Mouse (Mus musculus) kidney, adult 9 months (tissue): Measurements from ENCODE around the gene Taar9.
"Not testable (repeated sequence)": the region's sequence is repeated elsewhere in the genome, so short reads cannot be mapped to it uniquely, and the experiment has no call there.

ENCODE experiments used
- DNase-seq: peaks from one replicate; pipeline ENCODE4 v3.0.0; 2022

Gene Taar9

DNA sequence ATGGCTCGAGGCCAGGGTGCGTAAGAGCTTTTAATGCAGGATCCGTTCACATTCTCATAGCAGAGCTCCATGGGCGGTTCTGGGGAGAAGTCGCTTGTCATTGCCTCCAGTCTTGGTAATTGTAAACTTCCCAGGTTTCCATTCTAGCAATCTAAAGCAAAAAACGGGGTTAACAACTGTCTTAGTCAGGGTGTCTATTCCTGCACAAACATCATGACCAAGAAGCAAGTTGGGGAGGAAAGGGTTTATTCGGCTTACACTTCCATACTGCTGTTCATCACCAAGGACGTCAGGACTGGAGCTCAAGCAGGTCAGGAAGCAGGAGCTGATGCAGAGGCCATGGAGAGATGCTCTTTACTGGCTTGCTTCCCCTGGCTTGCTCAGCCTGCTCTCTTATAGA is at the start of gene Taar9:
Taar9 (minus strand) TSS at position 101 of the 400 bp plus-strand sequence.
- not testable (repeated sequence) for DNase-seq

DNA sequence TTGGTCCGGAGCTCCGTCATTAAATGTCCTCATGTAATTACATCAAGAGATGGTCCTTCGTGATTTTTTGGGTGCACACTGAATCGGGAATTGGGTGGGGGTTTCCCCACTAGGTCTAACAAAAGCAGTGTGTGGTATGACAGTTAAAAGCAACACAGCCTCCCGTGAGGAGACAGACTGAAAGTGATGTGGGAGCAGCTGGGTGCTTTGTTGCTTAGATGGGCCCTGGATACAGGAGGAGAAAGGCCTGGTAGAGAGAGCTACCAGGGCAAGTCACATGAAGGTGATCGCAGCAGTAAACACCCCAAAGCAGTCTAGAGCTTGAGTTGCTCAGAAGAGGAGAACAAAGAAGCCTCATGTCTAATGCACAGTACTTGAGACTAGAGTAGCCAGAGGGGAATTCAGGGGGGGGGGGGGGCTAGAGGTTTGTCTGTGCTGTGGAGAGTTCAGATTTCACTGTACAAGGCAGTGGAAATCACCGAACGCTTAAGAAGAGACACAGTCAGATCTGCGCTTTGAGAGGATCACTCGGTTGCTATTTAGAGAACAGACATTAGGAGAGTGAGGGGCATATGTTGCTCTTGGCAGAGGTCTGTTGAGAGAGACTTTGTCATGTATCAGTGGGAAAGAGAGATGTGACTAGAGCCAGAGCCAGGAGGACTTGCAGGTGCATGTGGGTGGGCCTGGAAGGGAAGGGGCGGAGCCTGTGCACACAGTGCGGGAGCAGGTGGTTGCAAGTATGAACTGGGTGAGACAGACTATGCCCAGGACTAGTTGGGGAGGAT is 49.3 kb upstream of the Taar9 start:
- DNase-seq, result no peak

DNA sequence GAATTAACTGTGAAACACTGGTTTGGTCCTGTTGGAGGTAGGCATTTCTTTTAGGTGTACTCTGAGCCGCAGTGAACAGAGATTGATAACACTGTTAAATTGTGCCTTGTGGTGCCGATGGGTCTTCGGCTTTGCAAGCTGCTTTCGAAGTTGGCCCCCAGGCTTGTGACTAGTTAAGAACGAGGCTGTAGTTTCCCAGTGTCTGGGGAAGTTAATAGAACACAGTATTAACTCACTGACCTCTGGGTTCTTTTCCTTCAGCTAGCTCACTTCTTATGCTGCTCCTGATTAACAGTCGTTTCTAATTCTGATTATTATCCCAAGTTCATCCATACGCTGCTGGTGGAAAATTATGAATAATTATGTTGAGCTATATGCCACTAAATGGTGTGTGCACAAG is 40.8 kb upstream of the Taar9 start:
- DNase-seq, result peak; percentile 89

DNA sequence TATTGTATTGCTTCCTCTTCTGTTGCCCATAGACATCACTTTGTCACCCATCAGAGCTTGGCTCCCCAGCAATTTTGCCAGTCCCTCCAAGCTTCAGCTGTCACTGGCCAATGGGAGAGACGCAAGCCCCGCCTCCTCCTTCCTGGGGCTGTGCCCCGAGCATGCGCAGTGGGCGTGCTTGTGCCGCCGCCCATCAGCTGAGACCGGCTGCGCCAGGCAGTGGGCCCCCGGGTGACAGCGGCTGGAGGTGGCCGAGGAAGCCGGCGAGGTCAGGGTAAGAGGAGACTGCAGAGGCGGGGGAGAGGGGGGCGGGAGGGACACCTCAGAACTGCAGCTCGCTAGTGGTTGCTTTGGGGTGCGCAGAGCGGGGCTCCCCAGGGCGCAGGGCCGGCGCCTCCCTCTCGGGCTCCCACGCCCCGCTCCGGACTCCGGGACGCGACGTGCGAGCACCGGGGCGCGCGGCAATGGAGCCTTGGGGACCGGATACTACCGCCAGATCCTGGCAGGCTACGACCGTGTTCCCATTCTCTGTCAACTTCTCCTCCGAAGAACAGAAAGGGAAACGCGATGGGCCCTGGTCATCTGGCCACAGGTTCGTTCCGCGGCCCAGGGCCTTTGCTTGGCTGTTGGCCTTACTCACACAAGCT is 39.9 kb upstream of the Taar9 start, which contains the start of gene Stx7:
Stx7 (plus strand) TSS at position 168 of the 647 bp plus-strand sequence.
- DNase-seq, result peak; percentile 95

DNA sequence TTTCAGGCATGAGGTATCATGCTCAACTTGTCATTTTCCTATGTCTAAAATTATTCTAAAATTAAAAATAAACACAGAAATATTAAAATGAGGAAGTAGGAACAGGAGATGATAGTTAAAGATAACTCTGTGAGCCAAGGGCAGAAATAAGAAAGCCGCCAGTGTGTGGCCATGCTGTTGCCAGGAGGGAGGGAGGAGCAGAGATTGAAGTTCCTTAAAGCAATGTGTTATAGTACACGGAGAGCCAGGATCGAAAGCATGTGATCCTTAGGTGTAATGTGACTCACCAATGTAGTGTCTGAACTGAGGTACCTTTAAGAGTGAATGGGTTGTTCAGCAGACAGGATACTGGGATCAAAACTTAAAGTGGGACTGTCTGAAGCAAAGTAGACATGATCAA is 33.4 kb upstream of the Taar9 start:
- no peak for DNase-seq

DNA sequence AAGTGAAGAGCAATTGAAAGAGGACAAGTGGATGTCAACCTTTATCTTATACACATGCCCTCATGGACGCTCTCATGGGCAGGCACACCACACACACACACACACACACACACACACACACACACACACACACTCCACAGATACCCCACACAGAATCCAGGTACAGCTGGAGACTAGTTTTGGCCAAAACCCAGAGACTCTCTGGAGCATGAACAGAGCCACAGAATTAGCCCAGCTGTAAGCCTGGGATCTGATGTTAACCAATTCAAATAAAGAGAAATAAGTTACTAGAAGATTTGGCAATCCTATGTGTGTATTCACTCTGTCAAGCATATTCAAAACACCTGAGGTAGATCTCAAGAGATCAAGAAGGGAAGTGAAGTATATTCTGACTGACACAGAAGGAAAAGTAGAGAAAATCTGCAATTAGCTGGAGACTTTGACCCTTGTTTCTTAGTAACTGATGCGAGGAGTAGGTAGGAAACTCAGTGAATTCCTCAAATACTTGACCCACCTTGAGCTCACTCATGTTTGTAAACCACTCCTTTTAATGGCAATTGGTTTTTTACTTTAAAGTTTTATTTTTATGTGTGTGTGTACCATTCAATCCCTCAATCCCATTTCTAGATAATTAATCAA is 29.4 kb upstream of the Taar9 start:
- peak; percentile 74 for DNase-seq

DNA sequence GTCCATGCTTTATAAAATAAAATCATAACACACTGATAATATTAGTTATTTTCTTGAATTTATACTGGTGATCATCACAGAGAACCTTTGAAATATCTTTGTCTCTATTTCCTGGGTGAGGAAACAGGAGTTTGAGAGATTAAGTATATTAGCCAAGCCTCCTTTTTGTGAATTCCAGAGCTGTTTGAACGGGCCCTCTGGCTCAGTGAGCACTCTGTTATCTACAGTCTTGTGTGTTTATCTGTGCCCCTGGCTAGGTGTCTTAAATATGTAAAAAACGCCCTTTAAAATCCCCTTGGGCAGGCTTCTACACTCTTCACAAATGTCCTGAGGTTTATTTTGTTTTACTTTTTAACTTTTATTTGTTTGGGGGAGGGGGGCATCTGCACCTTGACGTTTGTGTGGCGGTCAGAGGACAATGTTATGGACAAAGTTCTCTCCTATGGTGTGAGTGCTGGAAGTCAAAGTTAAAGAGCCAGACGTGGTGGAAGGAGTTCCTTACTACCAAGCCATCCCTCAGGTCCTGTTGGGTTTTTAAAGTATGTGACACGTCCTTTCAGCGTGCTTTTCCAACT is 24.8 kb upstream of the Taar9 start:
- peak; percentile 45 for DNase-seq

DNA sequence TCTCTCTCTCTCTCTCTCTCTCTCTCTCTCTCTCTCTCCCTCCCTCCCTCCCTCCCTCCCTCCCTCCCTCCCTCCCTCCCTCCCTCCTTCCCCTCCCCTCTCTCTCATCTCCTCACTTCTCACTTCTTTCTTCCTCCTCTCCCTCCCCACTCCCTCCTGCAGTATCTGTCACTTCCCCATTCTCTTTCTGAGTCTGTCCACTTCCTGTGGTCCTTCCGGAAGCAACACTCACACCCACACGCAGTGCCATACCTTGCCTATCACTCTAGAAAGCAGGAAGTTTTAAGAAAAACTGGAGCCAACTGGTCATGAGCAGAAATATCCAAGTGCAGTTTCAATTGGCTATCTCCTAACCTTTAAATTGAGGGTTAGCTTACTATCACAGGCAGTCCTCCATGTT is 23.8 kb upstream of the Taar9 start:
- DNase-seq, result no peak

DNA sequence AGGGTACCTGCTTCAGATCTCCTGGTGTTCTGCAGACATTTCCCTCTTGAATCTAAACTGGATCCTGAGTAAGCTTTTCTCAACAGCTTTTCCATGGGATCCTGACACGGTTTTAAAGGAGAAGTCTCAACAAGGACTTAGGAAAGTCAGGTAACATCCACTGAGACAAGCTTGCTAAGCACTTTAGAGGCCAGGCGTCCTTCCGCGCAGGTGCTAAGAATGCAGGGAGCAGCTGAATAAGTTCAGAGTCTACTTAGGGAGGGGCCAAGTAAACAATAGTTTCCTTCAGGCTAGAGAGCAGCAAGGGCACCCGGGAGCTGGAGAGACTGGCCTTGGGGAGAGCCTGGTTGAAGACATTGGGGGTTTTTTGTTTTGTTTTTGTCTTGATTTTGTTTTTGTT is 22.9 kb upstream of the Taar9 start:
- DNase-seq, result peak; percentile 88

DNA sequence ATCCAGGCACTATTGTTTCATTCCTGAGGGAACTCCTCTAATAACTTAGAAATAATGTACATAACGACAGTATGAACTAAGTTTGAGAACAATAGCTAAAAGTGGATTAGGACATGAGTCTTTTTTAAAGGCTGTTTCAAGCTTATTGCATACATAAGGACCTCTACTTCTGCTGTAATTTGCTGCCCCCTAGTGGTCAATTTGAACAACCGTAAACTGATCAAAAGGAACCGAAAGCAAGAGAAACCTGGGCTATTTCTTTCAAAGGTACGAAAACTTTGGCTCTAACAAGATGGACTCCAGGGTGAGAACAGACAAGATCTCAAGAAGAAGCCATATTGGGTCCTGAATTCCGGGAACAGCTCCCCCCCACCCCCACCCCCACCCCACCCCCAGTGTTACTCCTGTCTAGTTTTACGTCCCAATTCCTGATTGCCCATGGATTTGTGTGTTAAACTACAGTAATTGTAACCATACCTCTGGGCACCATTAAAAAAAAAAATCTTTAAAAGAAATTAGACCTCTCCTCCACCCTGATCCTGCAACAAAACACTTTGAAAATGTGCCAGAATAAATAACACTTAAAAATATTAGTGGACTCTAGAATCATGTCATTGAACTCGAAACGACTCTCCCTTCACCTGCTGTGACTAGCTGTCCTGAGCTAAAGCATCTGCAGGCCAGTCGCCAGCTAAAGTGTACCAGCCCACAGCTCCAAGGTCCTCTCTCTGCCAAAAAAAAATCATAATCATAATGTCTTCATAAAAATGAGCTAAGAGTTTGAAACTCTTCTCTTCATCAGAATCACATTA is 22.3 kb upstream of the Taar9 start:
- DNase-seq, result peak; percentile 90

DNA sequence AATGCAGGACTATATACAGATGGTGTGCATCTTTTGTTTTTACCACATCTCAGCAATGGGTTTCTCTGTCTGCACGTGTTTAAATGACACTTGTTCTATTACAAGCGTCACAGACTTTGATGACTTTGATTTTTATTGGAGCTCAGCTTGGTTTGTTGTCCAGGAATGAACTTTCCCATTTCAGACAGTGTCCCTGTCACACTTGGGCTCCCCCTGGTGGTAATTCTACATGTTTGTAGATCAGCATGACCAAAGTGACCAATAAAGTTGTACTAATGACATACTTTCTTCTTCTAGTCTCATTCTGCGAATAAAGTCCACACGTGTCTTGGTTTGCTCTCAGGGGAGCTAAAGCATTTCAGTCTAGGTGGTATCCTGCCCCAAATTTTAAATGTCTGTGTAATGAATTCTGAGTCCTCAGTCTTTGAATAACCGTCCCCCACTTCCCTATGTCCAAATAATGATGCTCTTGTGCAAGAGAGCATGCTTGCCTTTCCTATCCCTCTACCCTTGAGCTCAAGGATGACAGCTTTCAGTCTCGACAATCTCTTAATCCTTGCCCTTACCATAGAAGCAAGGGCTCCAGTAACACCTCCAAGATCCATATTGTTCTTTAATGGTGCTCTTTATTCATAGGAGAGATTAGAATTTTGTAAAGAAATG is 1.9 kb upstream of the Taar9 start:
- DNase-seq, result peak; percentile 69

DNA sequence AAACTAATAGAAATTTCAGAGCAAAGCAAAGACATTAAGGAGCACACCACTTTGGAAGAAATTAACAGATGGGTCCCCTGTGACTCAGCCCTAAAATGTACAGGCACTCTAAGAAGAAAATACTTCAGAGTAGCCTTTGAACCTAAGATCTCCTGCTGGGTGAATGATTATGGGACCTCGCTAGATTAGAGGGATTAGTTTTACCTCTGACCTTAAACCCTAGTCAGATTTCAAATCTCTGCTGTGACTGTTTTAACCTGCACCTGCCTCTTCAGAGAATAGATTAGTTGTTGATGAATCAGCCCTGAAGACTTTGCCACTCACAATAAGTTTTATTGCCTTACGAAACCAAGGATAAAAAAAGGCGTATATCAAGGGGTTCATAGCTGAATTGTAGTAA is 1.1 kb downstream of the Taar9 start:
- peak; percentile 60 for DNase-seq

DNA sequence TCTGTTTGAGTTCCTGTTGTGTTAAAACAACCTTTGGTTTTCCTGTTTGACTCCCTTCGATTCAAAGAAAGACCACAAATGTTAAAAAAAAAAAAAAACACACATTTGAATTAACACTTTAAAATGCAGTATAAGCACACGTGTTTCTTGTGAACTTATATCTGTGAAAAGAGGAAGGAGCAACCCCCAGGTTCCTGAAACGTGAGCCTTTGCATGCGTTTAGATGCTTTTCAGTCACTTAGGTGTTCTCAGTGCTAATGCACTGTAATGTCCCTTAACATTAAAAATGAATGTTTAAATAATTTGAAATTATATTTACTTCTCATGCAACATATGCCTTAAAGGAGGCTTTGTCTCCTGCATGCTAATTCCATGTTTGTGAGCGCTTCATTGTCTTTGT is 1.6 kb downstream of the Taar9 start:
- DNase-seq, result no peak

DNA sequence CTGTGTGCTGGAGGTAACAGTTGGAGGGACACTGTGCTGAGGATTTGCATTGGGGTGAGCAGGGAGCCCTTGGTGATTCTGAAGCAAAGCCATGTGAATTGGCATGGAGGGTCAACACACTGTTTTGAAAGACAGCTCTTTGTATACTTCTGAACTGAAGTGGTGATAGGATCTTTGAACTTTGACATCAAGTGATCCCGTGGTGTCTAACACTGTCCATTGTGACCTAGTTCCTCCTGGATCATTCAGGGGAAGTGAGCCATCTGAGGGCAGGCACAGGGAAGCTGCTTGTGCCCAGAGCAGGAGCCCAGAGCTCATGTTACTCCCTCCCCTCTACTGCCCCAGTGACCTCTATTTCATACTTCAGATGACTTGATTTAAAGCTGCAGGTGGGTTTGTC is 6.0 kb downstream of the Taar9 start:
- DNase-seq, result not testable (repeated sequence)

DNA sequence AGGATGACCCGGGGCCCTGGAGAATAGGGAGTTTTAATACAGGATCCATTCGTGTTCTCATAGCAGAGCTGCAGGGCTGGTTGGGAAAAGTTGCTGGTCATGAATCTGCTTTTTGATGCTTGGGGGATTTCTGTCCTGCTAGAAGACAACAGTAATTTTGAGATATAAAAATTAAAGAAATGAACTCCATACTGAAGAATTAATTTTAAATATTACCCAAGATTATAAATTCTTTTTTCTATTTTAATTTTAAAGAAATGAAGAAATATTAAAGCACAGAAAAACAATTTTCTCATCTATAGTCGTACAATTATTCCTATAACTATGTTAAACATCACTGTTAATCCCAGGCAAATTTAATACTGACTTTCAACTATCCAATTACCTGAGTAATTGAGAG is 7.5 kb downstream of the Taar9 start, which contains the start of gene Taar8c:
Taar8c (minus strand) TSS at position 101 of the 400 bp plus-strand sequence.
- DNase-seq, result not testable (repeated sequence)

DNA sequence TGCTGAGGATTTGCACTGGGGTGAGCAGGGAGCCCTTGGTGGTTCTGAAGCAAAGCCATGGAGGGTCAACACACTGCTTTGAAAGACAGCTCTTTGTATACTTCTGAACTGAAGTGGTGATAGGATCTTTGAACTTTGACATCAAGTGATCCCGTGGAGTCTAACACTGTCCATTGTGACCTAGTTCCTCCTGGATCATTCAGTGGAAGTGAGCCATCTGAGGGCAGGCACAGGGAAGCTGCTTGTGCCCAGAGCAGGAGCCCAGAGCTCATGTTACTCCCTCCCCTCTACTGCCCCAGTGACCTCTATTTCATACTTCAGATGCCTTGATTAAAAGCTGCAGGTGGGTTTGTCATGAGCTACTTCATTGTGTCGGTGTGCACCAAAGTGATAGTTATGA is 12.3 kb downstream of the Taar9 start:
- not testable (repeated sequence) for DNase-seq

DNA sequence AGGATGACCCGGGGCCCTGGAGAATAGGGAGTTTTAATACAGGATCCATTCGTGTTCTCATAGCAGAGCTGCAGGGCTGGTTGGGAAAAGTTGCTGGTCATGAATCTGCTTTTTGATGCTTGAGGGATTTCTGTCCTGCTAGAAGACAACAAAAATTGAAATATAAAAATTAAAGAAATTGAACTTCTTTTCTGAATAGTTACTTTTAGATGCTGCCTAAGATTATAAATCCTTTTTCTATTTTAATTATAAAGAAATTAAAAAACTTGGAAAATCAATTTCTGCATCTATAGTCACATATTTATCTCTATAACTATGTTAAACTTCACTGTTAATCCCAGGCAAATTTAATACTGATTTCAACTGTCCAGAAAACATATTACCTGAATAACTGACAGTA is 17.1 kb downstream of the Taar9 start, which contains the start of gene Taar8b:
Taar8b (minus strand) TSS at position 101 of the 400 bp plus-strand sequence.
- DNase-seq, result no peak

DNA sequence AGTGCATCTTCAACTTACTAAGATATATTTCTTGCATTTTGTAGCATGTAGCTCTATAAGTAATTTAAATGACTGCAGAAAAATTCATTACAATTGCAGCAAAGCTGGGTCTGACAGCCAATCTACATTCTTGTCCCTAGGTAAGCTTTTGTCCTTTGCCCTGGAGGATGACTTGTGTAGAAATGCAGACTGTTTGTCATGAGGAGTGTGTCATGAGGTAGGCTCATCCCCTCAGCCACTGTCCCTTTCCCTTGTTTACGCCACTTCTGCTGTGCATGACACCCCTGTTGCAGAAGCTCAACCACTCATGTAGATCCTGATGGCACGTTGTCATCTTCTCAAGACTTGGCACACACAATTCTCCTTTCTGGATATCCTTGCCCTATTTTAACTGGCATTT is 22.2 kb downstream of the Taar9 start:
- DNase-seq, result no peak

DNA sequence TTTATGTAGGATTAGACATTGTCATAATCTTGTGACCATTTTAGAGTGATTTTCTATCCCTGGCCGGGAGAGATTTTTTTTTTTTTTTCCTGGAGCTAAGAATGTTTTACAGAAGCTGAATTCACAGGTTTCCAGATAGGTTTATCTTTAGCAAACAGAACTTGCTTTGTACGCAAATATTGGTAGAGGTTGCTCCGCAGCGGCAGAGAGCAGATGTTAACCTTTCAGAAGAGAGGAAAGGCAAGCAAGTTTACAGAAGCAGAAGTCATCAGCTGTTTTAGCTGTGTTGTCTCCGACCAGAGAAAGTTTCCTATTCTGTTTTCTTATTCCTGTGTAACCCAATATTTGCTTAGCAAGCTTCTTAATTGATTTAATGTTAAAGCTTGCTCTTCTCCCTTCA is 22.8 kb downstream of the Taar9 start:
- no peak for DNase-seq

DNA sequence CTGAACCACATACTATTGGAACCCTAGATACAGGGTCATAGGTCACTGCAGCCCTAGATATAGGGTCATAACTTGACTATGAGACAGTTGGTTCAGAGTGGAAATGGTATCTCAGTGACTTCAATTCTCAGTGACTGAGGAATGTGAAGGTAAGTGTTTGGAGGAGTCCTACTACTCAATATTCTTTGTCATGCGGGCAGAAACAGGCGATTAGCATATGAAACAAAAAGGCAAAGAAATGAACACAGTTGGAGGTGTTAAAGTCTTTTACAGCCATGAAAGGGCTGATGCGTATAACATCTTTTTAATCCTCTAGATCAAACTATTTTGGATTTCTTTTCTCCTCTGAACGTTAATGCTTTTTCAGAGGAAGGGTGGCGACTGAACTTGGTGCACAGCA is 23.4 kb downstream of the Taar9 start:
- DNase-seq, result no peak

DNA sequence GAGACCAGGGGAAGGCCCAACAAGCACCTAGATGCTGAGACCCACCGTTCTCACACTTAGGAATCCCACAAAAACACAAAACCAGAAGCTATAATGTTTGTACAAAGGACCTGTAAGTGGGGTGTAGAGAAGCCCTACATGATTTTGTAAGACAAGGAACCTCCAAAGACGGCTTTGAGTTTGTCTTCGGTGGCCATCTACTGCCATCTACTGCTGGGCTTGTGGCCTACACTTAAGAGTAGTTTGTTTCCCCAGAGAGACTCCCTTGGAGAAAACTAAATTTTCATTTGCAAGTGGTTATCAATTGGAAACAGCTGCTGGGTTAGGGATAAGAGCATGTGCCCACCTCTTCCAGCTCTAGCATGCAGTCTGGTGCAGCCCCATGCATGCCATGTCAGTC is 29.2 kb downstream of the Taar9 start:
- DNase-seq, result peak; percentile 46

DNA sequence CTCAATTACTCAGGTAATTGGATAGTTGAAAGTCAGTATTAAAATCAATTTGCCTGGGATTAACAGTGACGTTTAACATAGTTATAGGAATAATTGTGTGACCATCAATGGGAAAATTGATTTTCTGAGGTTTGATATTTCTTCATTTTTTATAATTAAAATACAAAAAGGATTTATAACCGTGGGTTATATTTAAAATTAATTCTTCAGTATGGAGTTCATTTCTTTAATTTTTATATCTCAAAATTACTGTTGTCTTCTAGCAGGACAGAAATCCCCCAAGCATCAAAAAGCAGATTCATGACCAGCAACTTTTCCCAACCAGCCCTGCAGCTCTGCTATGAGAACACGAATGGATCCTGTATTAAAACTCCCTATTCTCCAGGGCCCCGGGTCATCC is 33.1 kb downstream of the Taar9 start, which contains the start of gene Taar8a:
Taar8a (plus strand) TSS at position 301 of the 400 bp plus-strand sequence.
- not testable (repeated sequence) for DNase-seq
